Mouse (Mus musculus): ENCODE data around the gene Ttf2.

GRCm38 (mm10) chr3:100940496-100941037 lies 28.9 kb downstream of the Ttf2 start:
- TF ChIP-seq GATA1 (IDR thresholded peaks at IDR 0.05; ENCODE audit: borderline replicate concordance, low read length) (no peak), CTCF (IDR thresholded peaks at IDR 0.05; ENCODE audit: low read depth, low read length) (no peak), TAL1 (conservative IDR thresholded peaks at IDR 0.05; ENCODE audit: low read depth, low read length) (no peak)

Measured in G1E (cell line).